Mouse (Mus musculus) small intestine, adult 2 months (tissue): ENCODE measurements at regions not wholly inside any gene's neighbourhood (a gene's known extent, or its start where the extent isn't known, plus 50 kb on each side); places are given as distances from the start of the nearest gene placed in this dataset.

ENCODE experiments used
- CTCF ChIP-seq: fragments of 200-500 bp; IDR thresholded peaks from 2 replicates; pipeline ENCODE4 v1.5.1; 2012; ENCODE audit warnings: low read depth, mild to moderate bottlenecking, control low read depth, inconsistent platforms, low read length, moderate library complexity, mixed read lengths; ENCODE audit not compliant: insufficient replicate concordance, insufficient read length; ENCODE audit errors: extremely low read depth
- POLR2A ChIP-seq: fragments of 200-500 bp; IDR thresholded peaks from 2 replicates; pipeline ENCODE4 v1.6.1; 2012; ENCODE audit warnings: low read depth, mild to moderate bottlenecking, control low read depth, inconsistent platforms, low read length, moderate library complexity

DNA sequence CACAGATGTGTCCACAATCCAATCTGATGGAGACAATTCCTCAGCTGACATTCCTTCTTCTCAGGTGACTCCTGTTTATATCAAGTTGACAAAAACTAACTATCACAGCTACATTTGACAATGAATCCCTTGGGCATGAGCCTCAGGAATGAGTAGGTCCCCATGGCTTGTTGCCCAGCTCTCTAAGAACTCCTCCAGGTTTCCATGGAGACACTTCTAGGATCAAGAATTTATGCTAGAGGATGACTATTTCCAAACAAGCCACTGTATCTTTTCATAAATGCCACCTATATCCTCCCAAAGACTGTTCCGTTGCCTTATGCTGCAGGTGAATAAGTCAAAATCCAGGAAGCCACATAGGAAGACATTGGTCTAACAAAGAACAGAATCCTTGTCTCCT is 104.3 kb downstream of the Ddx1 start:
- TF ChIP-seq CTCF (no peak), POLR2A (no peak)
